Mouse (Mus musculus): ENCODE results near the gene Rpl23.

- TF ChIP-seq CTCF (IDR thresholded peaks at IDR 0.05; ENCODE audit: low read depth, low read length) = no peak
- no peak for TF ChIP-seq POLR2AphosphoS5 (IDR thresholded peaks at IDR 0.05; ENCODE audit: insufficient replicate concordance, low read depth, low read length)
These were observed 39.6 kb downstream of the Rpl23 start for GRCm38 (mm10) chr11:97742591-97742990.
